Mouse (Mus musculus) adrenal gland, adult 2 months (tissue): Measurements from ENCODE around the gene Tspan1. TPM values are rescaled to one million over a fixed set of nuclear protein-coding genes. Genes with fewer than 3 reads are reported as not detected.

Experiments used
- DNase-seq: peaks from one replicate; pipeline ENCODE4 v3.0.0; 2021
- polyA plus RNA-seq: library from polyadenylated mRNA; depleted of rRNA; stranded (reverse); fragments of >200 nt; gene quantifications from 2 replicates; pipeline ENCODE4 v1.2.3, GENCODE M21; 2012; rRNA removed
- total RNA-seq, 2 experiments: library from RNA; stranded (reverse); gene quantifications; 2 replicates each; pipeline ENCODE4 v1.2.3; 2021

The Tspan1 gene
- total and polyA plus RNA-seq, 3 experiments: not detected

- no peak for DNase-seq
These were observed 41.5 kb downstream of the Tspan1 start for GRCm38 (mm10) chr4:116125803-116126386.

GRCm38 (mm10) chr4:116123602-116124519 lies 43.5 kb downstream of the Tspan1 start, which contains the start of the genes Rad54l and Pomgnt1:
Gene Rad54l, minus strand, starts transcription at chr4:116123690.
Gene Pomgnt1, plus strand, starts transcription at chr4:116123840.
- peak; percentile 87 for DNase-seq

GRCm38 (mm10) chr4:116122762-116123161 lies 44.6 kb downstream of the Tspan1 start:
- DNase-seq: no peak

Other genes starting within 250 kb of the Tspan1 start
- not detected for gene Dmbx1, start 227.7 kb downstream of the Tspan1 start, total RNA-seq
- not detected in 2 replicates for gene Dmbx1, start 227.7 kb downstream of the Tspan1 start, polyA plus RNA-seq
- gene Faah, start 149.7 kb downstream of the Tspan1 start, total RNA-seq: 1 to 10 TPM; 3.7 to 4.8 TPM
- 4.7 and 8.0 TPM in 2 replicates for gene Faah, start 149.7 kb downstream of the Tspan1 start, polyA plus RNA-seq
- 10 to 100 TPM; 24.4 to 32.7 TPM for gene Nsun4, start 113.7 kb downstream of the Tspan1 start, total RNA-seq
- gene Nsun4, start 113.7 kb downstream of the Tspan1 start, polyA plus RNA-seq: 7.7 and 10.3 TPM in 2 replicates
- 100 to 1,000 TPM; 439 to 769 TPM for gene Uqcrh, start 92.5 kb downstream of the Tspan1 start, total RNA-seq
- 33.6 and 37.9 TPM in 2 replicates for gene Uqcrh, start 92.5 kb downstream of the Tspan1 start, polyA plus RNA-seq
- gene Lrrc41, start 92.3 kb downstream of the Tspan1 start, total RNA-seq: 10 to 100 TPM; 63.3 to 71.4 TPM
- 119 and 160 TPM in 2 replicates for gene Lrrc41, start 92.3 kb downstream of the Tspan1 start, polyA plus RNA-seq
- gene Rad54l, start 43.9 kb downstream of the Tspan1 start, total RNA-seq: under 1 TPM; 0.58 to 0.62 TPM
- gene Rad54l, start 43.9 kb downstream of the Tspan1 start, polyA plus RNA-seq: 0.45 and 0.46 TPM in 2 replicates
- gene Pomgnt1, start 43.8 kb downstream of the Tspan1 start, total RNA-seq: 10 to 100 TPM; 48.1 to 70.5 TPM
- gene Pomgnt1, start 43.8 kb downstream of the Tspan1 start, polyA plus RNA-seq: 28.0 and 34.9 TPM in 2 replicates
- 10 to 100 TPM in 1 of 2 experiments, 1 to 10 TPM in 1; 5.2 to 16.2 TPM for gene Lurap1, start 16.3 kb downstream of the Tspan1 start, total RNA-seq
- 1.8 and 2.5 TPM in 2 replicates for gene Lurap1, start 16.3 kb downstream of the Tspan1 start, polyA plus RNA-seq
- not detected for gene 1700042G07Rik, start 5.8 kb upstream of the Tspan1 start, total RNA-seq
- gene 1700042G07Rik, start 5.8 kb upstream of the Tspan1 start, polyA plus RNA-seq: not detected in 2 replicates
- under 1 TPM in 1 of 2 experiments, not detected in 1; 0.52 TPM for gene Gm49337, start 5.8 kb upstream of the Tspan1 start, total RNA-seq
- gene Gm49337, start 5.8 kb upstream of the Tspan1 start, polyA plus RNA-seq: not detected in 2 replicates
- 10 to 100 TPM; 16.2 to 24.4 TPM for gene Pik3r3, start 54.0 kb upstream of the Tspan1 start, total RNA-seq
- gene Pik3r3, start 54.0 kb upstream of the Tspan1 start, polyA plus RNA-seq: 14.6 and 21.6 TPM in 2 replicates